Mouse (Mus musculus) stomach, postnatal 0 days (tissue): ENCODE measurements at regions not wholly inside any gene's neighbourhood (a gene's known extent, or its start where the extent isn't known, plus 50 kb on each side); places are given as distances from the start of the nearest gene placed in this dataset.

Experiments used
- ATAC-seq: fragments of 200-750 bp; cut with Nextera tagmentation; 2 replicates; pipeline ENCODE4 v1.8.0; 2017; ENCODE audit not compliant: low FRiP score, low TSS enrichment
- DNase-seq: peaks from one replicate; pipeline ENCODE4 v3.0.0-alpha.2; 2016; ENCODE audit warnings: low spot score
- H3K27ac ChIP-seq: fragments of 300-500 bp; sonication (generic); replicated peaks from 2 replicates; pipeline ENCODE4 v1.5.1; 2014; ENCODE audit warnings: mild to moderate bottlenecking, control low read depth
- H3K27me3 ChIP-seq: fragments of 300-500 bp; sonication (generic); 2 replicates; pipeline ENCODE4 v1.6.1; 2014; ENCODE audit warnings: low read length; ENCODE audit not compliant: control insufficient read depth, insufficient read depth
- H3K36me3 ChIP-seq: fragments of 300-500 bp; sonication (generic); 2 replicates; pipeline ENCODE4 v1.6.1; 2014; ENCODE audit warnings: low read length, mixed read lengths; ENCODE audit not compliant: control insufficient read depth, insufficient read depth
- H3K4me1 ChIP-seq: fragments of 300-500 bp; sonication (generic); replicated peaks from 2 replicates; pipeline ENCODE4 v1.6.1; 2014; ENCODE audit warnings: antibody characterized with exemption; ENCODE audit not compliant: control insufficient read depth, insufficient read depth
- H3K4me2 ChIP-seq: fragments of 300-500 bp; sonication (generic); replicated peaks from 2 replicates; pipeline ENCODE4 v1.6.1; 2014; ENCODE audit warnings: low read depth, mild to moderate bottlenecking, control low read depth, moderate library complexity
- H3K4me3 ChIP-seq: fragments of 300-500 bp; sonication (generic); 2 replicates; pipeline ENCODE4 v1.5.1; 2014; ENCODE audit warnings: low read depth, low read length, control low read depth
- H3K9ac ChIP-seq: fragments of 300-500 bp; sonication (generic); 2 replicates; pipeline ENCODE4 v1.6.1; 2014; ENCODE audit warnings: mild to moderate bottlenecking, low read length, control low read depth, mixed read lengths
- H3K9me3 ChIP-seq: fragments of 300-500 bp; sonication (generic); 2 replicates; pipeline ENCODE4 v1.6.1; 2016; ENCODE audit warnings: low read length; ENCODE audit not compliant: control insufficient read depth
- CTCF ChIP-seq: IDR thresholded peaks from 2 replicates; pipeline ENCODE4 v1.5.1; 2016; ENCODE audit warnings: antibody characterized with exemption, low read depth, mild to moderate bottlenecking, moderate library complexity
- EP300 ChIP-seq: optimal IDR thresholded peaks from 2 replicates; pipeline ENCODE3; 2016; ENCODE audit warnings: antibody characterized with exemption
- WGBS: fragments of 180-500 bp; shearing (Covaris S2); extraction: QIAGEN DNeasy Blood & Tissue Kit; methylation state at CpG from one replicate; pipeline ENCODE4 v1.1.7; 2014; 5-methylcytosine and 5-hydroxymethylcytosine counted together

DNA sequence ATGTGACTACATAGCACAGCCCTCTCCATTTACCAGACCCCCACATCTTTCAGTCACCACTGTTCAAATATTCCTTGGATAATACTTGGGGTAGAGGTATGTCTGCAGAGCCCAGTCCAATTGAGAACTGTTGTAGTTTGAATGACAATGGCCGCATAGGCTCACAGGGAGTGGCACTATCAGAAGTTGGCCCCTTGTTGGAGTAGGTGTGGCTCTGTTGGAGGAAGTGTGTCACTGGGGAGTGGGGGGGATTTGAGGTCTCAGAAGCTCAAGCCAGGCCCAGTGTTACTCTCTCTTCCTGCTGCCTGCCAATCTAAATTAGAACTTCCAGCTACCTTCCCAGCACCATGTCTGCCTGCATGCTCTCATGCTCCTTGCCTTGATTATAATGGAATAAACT, 664.7 kb downstream of the Vrk1 start:
- ATAC-seq, result no peak
- WGBS, result 93% methylated on average over 1 of the region's 1 CpGs

DNA sequence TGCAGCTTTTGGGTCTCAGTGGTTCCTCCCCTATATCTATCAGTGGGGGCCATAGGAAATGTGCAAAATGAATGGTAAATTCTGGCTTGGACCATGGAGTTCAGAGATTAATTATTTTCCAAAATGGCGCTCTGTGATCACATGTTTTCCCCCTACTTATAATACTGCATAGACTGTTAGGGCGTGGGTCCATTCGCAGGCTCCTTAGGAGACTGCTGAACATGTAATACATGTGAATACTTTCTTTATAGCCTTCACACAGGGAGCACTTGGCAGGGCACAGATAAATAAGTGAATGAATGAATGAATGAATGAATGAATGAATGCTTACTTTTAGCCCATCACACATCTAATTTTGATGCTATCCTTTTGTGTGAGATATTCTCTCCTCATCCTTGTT, 666.1 kb downstream of the Vrk1 start:
- TF ChIP-seq EP300 (no peak), CTCF (no peak)
- ATAC-seq, result no peak
- 95% methylated on average over 3 of the region's 3 CpGs for WGBS

More for the DNA sequence above, 664.7 kb downstream of the Vrk1 start:
- Histone ChIP-seq H3K27ac (no peak overlapping the region), H3K4me1 (no peaks in the 10 kb centered on the region), H3K27me3 (no peaks in the 10 kb centered on the region), H3K4me2 (no peak overlapping the region), H3K4me3 (no peak overlapping the region), H3K36me3 (no peaks in the 10 kb centered on the region), H3K9me3 (no peaks in the 10 kb centered on the region), H3K9ac (no peak overlapping the region)
- no peak for DNase-seq
- TF ChIP-seq CTCF (no peak), EP300 (no peak)

DNA sequence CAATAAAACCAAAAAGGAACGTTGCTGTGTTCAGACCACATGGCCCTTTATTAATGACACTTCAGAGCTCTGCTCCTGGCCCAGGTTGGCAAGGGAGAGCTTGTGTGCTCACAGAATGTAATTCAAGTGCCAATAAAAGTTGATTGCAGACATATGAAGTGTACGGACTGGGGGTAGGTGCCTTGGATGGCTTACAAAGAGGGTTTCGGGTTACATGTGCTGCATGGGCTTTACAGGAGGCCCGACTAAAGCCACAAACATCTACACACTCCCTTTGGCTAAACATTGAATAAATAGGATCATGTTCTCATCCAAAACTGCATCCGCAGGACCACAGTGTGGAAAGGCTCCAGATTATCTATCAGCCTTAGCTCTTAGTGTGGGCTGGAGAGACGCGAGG, 666.5 kb downstream of the Vrk1 start:
- no peak for ATAC-seq
- WGBS, result 42% methylated on average over 7 of the region's 7 CpGs

More for the DNA sequence above, 666.1 kb downstream of the Vrk1 start:
- Histone ChIP-seq H3K4me2 (no peak overlapping the region), H3K36me3 (no peaks in the 10 kb centered on the region), H3K9me3 (no peaks in the 10 kb centered on the region), H3K27me3 (no peaks in the 10 kb centered on the region), H3K4me1 (no peaks in the 10 kb centered on the region), H3K4me3 (no peak overlapping the region), H3K9ac (no peak overlapping the region), H3K27ac (no peak overlapping the region)
- DNase-seq, result no peak

DNA sequence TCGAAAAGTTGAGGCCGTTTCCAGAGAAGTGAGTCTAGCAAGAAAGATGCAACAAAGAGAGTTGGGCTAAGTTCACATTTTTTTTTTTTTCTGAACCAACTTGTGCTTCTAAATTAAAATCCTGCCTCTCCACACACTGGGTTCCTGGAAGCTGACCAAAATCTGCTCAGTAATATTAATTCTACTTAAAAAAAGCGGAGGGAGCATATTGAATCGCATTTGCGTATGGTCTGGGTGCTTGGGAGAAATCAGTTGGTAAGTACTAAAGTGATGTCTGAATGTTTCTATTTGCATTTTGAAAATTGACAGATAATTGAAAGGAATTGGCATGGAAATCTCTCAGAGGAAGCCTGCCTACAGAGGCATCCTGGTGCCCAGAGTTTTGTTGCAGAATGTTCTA, 676.0 kb downstream of the Vrk1 start:
- Histone ChIP-seq H3K4me1 (no peaks in the 10 kb centered on the region), H3K36me3 (no peaks in the 10 kb centered on the region), H3K27me3 (no peaks in the 10 kb centered on the region), H3K4me2 (no peak overlapping the region), H3K9me3 (no peaks in the 10 kb centered on the region), H3K9ac (no peak overlapping the region), H3K27ac (no peak overlapping the region), H3K4me3 (no peak overlapping the region)
- DNase-seq, result no peak
- TF ChIP-seq EP300 (no peak), CTCF (no peak)
- ATAC-seq, result no peak
- WGBS, result 76% methylated on average over 5 of the region's 5 CpGs

More for the DNA sequence above, 666.5 kb downstream of the Vrk1 start:
- DNase-seq, result no peak
- TF ChIP-seq EP300 (no peak), CTCF (no peak)
- no peak overlapping the region for H3K27ac ChIP-seq
- H3K4me1 ChIP-seq, result no peaks in the 10 kb centered on the region
- no peaks in the 10 kb centered on the region for H3K27me3 ChIP-seq
- no peak overlapping the region for H3K4me3 ChIP-seq
- H3K4me2 ChIP-seq, result no peak overlapping the region
- H3K9me3 ChIP-seq, result no peaks in the 10 kb centered on the region
- no peak overlapping the region for H3K9ac ChIP-seq
- H3K36me3 ChIP-seq, result no peaks in the 10 kb centered on the region

DNA sequence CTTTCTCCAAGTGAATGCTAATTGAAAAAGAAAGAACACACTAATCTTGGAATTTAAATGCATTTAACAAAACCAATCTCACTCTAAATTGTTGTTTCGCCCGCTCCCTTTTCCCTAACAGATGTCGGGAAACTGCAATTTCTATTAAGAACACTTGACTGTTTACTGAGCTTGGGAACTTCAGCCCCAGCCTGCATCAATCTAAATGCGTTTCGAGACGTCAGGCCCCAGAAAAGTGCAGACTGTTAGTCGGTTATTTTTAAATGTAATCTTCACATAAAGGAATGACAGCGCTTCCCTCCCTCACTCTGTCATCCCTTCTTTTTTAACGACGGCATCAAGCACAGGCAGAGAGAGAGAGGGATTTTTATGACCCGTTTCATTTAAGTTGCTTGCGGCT, 677.7 kb downstream of the Vrk1 start:
- H3K36me3 ChIP-seq, result no peaks in the 10 kb centered on the region
- no peak overlapping the region for H3K4me2 ChIP-seq
- H3K4me3 ChIP-seq, result no peak overlapping the region
- ATAC-seq (no peak), DNase-seq (no peak)
- H3K9ac ChIP-seq, result no peak overlapping the region
- no peaks in the 10 kb centered on the region for H3K27me3 ChIP-seq
- no peaks in the 10 kb centered on the region for H3K9me3 ChIP-seq
- H3K27ac ChIP-seq, result no peak overlapping the region
- WGBS, result 28% methylated on average over 12 of the region's 12 CpGs
- no peaks in the 10 kb centered on the region for H3K4me1 ChIP-seq
- TF ChIP-seq EP300 (no peak), CTCF (no peak)

DNA sequence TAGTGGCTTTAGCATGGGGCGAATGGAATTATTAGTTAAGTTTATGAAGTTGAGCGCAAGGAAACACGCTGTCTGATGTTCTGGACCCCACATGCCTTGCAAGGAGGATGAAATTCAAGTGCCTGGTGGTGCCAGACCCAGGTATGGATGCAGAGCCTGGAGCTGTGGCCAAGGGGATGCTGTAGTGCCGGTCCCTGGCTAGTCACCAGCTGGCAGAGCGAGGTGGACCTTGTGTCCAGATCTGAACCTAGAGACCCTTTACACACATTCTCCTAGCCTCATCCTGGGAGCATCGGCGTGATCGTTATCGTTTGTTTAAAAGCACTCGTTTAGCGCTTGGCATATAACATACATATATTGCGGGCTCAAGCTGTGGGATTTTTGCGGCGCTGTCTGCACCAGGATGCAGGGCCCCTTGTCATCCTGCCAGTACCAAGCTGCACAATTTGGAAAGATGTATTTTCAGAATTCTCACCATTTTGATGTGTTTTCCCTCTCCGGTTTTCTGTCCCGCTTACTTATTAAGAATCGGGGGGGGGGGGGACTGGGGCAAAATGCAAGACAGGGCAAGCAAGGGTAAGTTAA, 678.2 kb downstream of the Vrk1 start:
- Histone ChIP-seq H3K27ac (no peak overlapping the region), H3K4me2 (no peak overlapping the region)

More for the DNA sequence above, 678.2 kb downstream of the Vrk1 start:
- no peaks in the 10 kb centered on the region for H3K4me1 ChIP-seq
- no peaks in the 10 kb centered on the region for H3K9me3 ChIP-seq
- DNase-seq (no peak), ATAC-seq (no peak)
- no peaks in the 10 kb centered on the region for H3K27me3 ChIP-seq
- 74% methylated on average over 17 of the region's 17 CpGs for WGBS
- no peak overlapping the region for H3K9ac ChIP-seq
- TF ChIP-seq CTCF (no peak), EP300 (no peak)
- no peaks in the 10 kb centered on the region for H3K36me3 ChIP-seq
- H3K4me3 ChIP-seq, result no peak overlapping the region
